Mouse (Mus musculus) kidney, postnatal 10 days (tissue): ENCODE measurements at regions not wholly inside any gene's neighbourhood (a gene's known extent, or its start where the extent isn't known, plus 50 kb on each side); places are given as distances from the start of the nearest gene placed in this dataset.

ENCODE experiments used
- DNase-seq: peaks from one replicate; pipeline ENCODE4 v3.0.0; 2021; ENCODE audit warnings: mixed read lengths

DNA sequence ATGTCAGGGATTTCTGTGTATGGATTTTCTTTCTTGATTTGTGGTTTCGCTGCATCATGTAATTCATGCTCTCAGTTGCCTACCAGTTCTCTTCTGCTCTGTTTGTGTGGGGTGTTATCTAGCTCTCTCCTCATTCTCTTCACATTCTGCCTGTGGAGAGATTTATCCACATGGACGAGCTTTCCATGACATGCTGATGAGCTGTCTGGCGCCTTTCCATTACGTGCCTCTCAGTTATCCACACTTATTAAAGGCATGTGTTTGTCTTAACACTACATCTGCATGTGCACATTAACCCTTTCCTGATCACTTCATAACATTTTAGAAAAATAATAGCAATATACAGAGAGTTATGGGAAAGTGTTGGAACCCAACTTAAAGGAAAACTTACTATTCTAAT is 106.6 kb upstream of the Negr1 start:
- no peak for DNase-seq

DNA sequence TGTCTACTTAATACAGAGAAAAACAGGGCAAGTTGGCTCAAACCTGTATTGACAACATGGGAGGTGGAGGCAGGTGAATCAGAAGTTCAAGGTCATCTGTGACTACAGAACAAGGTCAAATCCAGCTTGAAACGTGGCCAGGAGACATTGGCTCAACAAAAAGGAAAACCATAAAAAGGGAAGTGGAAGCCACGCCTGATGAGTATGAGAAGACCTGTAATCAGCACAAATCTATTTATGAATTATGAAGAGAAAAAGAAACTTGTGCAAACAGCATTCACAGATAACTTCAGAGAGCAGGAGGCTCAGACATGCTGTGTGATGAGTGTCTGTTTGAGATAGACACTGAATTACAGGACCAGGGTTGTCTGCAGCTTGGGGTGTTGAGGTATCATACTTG is 98.3 kb upstream of the Negr1 start:
- DNase-seq, result no peak

DNA sequence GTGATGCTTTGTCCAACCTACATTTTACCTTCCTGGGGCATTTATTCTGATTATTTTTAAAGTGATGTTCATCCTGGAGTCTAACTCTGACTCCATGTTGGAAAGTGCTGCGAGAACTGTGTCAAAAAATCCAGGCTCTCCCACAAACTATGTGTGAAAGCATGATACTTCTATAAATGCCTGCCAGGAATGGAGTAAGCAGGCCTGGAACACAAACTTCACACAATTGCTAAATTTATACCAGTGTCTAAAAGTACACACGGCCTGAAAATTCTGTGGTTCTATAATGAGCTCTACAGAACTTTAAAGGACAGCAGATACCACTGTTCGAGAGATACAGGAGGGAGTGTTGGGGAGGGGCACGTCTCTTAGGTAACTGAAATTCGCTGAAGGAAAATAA is 96.0 kb upstream of the Negr1 start:
- DNase-seq, result no peak

DNA sequence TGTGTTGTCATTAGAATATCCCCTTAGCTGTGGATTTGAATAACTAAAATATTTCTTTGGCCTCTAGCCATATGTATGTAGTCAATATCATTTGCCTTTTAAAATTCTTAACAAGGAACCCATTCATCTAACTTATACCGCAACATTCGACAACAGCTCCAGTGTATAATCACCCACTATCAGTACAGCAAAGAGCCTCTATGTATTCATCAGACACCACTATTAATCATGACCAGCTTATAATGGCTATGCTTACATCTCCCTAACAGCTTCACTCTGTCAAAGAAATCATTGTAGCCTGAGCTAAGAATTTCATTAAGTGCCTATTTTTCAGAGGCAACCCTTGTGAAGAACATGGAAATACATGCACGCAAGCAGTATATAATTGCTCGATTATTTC is 88.9 kb upstream of the Negr1 start:
- no peak for DNase-seq
